ENCODE assay signal across 12 mouse cellular contexts in the genomic region with DNA sequence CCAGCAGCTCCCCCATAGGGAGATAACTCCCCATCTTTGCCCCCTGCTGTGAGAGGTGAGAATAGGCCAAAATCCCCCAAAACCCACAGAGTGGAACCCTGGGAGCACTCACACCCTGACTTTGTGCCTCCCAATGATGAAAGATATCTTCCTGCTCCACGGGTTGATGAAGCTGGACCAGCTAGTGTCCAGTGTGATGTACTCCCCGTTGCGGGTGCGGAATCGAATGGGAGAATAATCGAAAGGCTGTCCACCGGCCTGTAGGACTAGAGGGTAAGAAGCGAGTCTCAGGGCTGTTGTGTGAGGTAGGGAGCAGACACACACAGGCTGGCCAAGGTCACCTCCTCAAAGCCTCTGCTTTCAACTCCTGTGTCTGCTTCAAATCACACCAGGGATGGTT.
"Had no signal": no experiment of that assay in that cellular context is flagged by ENCODE, and none has a peak within 500 bp of the region (broad histone marks: within the 10 kb centered on the region; RNA-seq: fewer than 3 reads in every experiment).

No protein-coding gene starts in this region.

- H3K4me3 ChIP-seq: limb, embryonic 13.5 days; midbrain, embryonic 12.5 days; stomach, embryonic 15.5 days had no signal

- H3K9ac ChIP-seq: limb, embryonic 13.5 days; liver, embryonic 14.5 days; midbrain, embryonic 12.5 days; stomach, embryonic 15.5 days had no signal

- DNase-seq: kidney, adult 11 months; kidney, postnatal 14 days; left cerebral cortex, postnatal 4 days; lung, adult 18-20 months; lung, postnatal 10 days; lung, postnatal 4 days; right cerebral cortex, postnatal 14 days; thymus, postnatal 36 days had no signal

- H3K36me3 ChIP-seq: midbrain, embryonic 12.5 days had no signal

- H3K27me3 ChIP-seq: limb, embryonic 13.5 days; midbrain, embryonic 12.5 days; stomach, embryonic 15.5 days had no signal

- H3K27ac ChIP-seq: liver, embryonic 14.5 days; midbrain, embryonic 12.5 days had no signal

- H3K9me3 ChIP-seq: limb, embryonic 13.5 days; midbrain, embryonic 12.5 days; stomach, embryonic 15.5 days had no signal

- H3K4me2 ChIP-seq: limb, embryonic 13.5 days; midbrain, embryonic 12.5 days; stomach, embryonic 15.5 days had no signal
